Mouse (Mus musculus) adrenal gland, adult 10 weeks (tissue): ENCODE results near the gene Pigw. TPM values are rescaled to one million over a fixed set of nuclear protein-coding genes. Genes with fewer than 3 reads are reported as not detected.

Experiments
- polyA plus RNA-seq: library from polyadenylated mRNA; stranded (reverse); fragments of 350-450 nt; fragmentation: Illumina TruSeq; extraction: RNeasy Lipid Tissue Mini Kit (QIAGEN cat#74804); gene quantifications from one replicate; pipeline ENCODE4 v1.2.3, GENCODE M21; 2014; ENCODE audit warnings: low read depth, low replicate concordance

Pigw gene
- 18.7 TPM for polyA plus RNA-seq

GRCm38 (mm10) chr11:84879772-84880464 is at the start of gene Pigw, which contains the start of gene Myo19:
TSS of gene Pigw (minus strand) at chr11:84880285.
TSS of gene Myo19 (plus strand) at chr11:84880148.

GRCm38 (mm10) chr11:84916053-84916702 is 36.1 kb upstream of the Pigw start, which contains the start of gene Znhit3:
TSS of gene Znhit3 (minus strand) at chr11:84916366.

DNA sequence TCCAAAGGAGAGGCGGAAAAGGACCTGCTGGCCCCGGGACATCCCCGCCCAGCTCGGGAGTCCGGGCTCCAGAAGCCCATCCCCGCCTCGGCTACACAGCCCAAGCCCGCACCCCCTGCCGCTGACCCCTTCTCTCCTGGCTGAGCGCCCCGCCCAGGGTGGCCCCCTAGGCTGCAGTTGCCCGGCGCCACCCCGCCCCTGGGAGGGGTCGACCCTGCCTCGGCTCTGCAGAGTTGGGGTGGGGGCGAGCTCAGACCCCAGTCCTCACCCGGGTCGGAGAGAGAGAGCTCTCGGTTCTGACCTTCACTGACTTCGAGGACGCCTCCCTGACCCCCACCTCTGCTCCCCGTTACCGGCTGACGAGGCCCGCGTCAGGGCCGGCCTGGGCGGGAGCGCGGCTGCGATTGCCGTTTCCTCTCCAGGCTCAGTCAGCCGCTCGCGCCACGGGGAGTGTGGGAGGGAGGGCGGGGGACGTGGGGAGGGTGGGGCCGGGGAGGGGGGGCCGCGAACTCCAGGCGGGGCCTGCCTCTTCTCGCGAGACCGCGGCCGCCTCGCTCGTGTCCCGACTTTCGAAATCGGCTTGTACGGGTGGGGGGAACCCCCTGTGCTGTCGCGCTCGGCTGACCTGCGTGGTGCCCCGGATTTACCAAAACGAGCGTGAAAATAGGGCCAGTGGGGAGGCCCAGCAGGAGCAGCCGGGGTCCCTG is 9.6 kb downstream of the Pigw start, which contains the start of gene Ggnbp2:
Gene Ggnbp2 (minus strand): TSS at position 481 of the 707 bp plus-strand sequence.

GRCm38 (mm10) chr11:84828516-84829399 is 51.3 kb downstream of the Pigw start, which contains the start of gene Dhrs11:
TSS of gene Dhrs11 (minus strand) at chr11:84828994.

Other genes with a start within 250 kb of the Pigw start
- gene Mrm1, start 60.8 kb downstream of the Pigw start, polyA plus RNA-seq = 4.3 TPM
- 10.0 TPM for gene Dhrs11, start 51.3 kb downstream of the Pigw start, polyA plus RNA-seq
- 312 TPM for gene Ggnbp2, start 9.5 kb downstream of the Pigw start, polyA plus RNA-seq
- 2.3 TPM for gene Myo19, start 137 bp downstream of the Pigw start, polyA plus RNA-seq
- gene Znhit3, start 36.1 kb upstream of the Pigw start, polyA plus RNA-seq = 6.3 TPM
- 2.9 TPM for gene Car4, start 77.5 kb upstream of the Pigw start, polyA plus RNA-seq